Mouse (Mus musculus) brain, embryonic 14.5 days (tissue): ENCODE results near the gene Car11.

Experiments
- CTCF ChIP-seq: fragments of 200-500 bp; IDR thresholded peaks from 2 replicates; pipeline ENCODE4 v1.5.1; 2012; ENCODE audit warnings: inconsistent platforms, mild to moderate bottlenecking, moderate library complexity, borderline replicate concordance; ENCODE audit not compliant: insufficient read depth, insufficient read length; ENCODE audit errors: extremely low read depth
- POLR2A ChIP-seq: fragments of 200-500 bp; IDR thresholded peaks from 2 replicates; pipeline ENCODE4 v1.6.1; 2012; ENCODE audit warnings: mild to moderate bottlenecking, inconsistent platforms, borderline replicate concordance; ENCODE audit not compliant: poor library complexity, insufficient read depth, insufficient read length, severe bottlenecking; ENCODE audit errors: extremely low read depth

DNA sequence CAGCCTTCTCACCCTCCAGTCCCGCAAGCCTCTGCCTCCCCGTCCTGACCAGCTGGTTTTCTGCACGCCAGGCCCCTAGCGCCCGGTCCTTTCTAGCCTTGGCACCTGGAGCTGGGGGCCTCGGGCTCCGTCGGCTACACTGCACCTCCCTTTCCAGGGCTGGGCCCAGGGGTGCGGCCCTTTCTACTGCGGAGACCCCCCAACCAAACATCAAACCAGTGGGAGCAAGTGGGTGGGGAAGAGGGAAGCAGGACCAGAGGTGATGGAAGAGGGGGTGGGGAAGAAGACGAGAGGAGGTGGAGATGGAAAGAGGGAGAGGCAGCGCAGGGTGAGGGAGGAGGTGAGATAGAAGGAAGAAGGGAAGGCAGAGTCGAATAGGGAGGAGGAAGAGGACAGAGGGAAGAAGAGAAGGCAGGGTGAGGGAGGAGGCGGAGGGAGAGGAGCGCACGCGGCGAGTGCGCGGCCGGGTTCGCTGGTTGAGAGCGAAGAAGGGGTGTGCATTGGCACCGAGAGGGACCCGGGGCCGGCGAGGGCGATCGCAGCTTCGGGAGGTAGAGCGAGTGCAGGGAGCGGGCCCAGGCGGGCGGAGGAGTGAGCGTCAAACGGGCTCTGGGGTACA, at the start of gene Car11:
- TF ChIP-seq CTCF (no peak), POLR2A (no peak)
